Mouse (Mus musculus): ENCODE measurements around the gene Brd2.

The Brd2 gene

DNA sequence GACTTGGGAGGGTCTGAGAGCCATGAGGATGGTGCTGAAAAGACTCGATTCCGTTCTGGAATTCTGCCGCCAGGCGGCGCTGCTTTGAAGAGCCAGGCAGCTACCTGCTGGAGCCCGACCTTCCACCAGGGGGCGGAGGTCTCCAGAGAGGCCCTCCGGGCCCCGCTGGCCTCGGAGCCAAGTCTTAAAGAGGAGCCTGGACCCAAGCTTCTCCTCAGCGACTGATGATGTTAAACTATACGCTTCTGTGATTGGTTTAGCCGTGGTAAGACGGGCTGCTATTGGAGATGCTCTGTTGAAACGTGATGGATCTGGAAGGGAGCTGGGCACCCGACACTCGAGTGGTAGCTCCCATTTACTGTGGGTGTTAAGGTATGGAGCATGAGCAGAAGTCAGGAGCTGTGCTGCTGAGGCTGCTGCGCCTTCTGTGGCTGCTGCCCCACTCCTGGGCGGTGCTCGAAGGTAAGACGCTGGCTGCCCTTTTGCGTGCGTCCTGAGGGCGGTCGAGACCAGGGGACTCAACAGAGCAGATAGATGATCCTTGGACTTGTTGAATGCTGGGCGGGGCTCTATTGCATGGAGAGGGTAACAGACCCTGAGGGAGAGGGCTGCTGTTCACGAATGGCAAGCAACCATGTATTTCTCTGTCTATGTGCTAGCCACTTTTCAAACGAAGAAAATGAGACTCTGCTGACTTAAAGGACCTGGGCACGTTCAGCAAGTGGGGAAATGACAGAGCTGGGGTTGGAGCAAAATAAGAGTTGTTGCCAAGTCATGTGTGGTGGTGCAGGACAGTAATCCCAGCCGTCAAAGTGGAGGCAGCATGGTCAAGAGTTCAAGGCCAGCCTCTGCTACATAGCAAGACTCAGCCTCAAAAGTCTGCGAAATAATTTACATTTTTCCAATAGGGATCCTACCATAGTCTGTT, 13.1 kb upstream of the Brd2 start:
- in situ Hi-C loops (cut with MboI; ENCODE audit: low pct_unique_long_range_greater_than_20kb in 1 of 2, low sequenced_read_pairs in 2 of 2, unreplicated experiment in 1 of 2) = no loop called here

- in situ Hi-C loops (cut with MboI; ENCODE audit: low pct_unique_long_range_greater_than_20kb in 1 of 2, low sequenced_read_pairs in 2 of 2, unreplicated experiment in 1 of 2) = no loop called here
Measured at GRCm38 (mm10) chr17:34134451-34134850, 12.0 kb upstream of the Brd2 start.

GRCm38 (mm10) chr17:34133289-34133688, 10.9 kb upstream of the Brd2 start:
- in situ Hi-C loops (cut with MboI; ENCODE audit: low pct_unique_long_range_greater_than_20kb in 1 of 2, low sequenced_read_pairs in 2 of 2, unreplicated experiment in 1 of 2) = no loop called here

DNA sequence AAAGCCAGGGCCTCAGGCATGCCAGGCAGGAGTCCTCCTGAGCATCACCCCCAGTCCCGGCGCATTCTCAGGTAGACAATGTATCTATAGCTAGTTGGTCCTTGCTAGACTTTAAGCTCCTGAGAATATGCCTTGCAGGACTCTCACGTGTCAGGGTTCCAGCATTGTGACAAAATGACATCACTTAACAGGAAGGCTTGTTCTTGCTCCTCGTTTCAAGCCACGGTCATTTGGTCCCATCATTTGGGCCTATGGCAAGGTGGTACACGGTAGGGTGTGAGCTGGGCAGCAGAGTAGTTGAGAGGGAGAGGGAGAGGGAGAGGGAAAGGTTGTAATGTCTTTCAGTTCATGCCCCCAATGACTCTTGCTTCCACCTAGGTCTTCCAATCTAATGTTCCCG, 9.5 kb upstream of the Brd2 start:
- in situ Hi-C loops (cut with MboI; ENCODE audit: low pct_unique_long_range_greater_than_20kb in 1 of 2, low sequenced_read_pairs in 2 of 2, unreplicated experiment in 1 of 2) = no loop called here

- in situ Hi-C loops (cut with MboI; ENCODE audit: low pct_unique_long_range_greater_than_20kb in 1 of 2, low sequenced_read_pairs in 2 of 2, unreplicated experiment in 1 of 2) = no loop called here
Measured at GRCm38 (mm10) chr17:34130073-34130947, 7.9 kb upstream of the Brd2 start.

- in situ Hi-C loops (cut with MboI; ENCODE audit: low pct_unique_long_range_greater_than_20kb in 1 of 2, low sequenced_read_pairs in 2 of 2, unreplicated experiment in 1 of 2) = no loop called here
Measured at GRCm38 (mm10) chr17:34128944-34129791, 6.7 kb upstream of the Brd2 start.

GRCm38 (mm10) chr17:34128264-34128937, 6.0 kb upstream of the Brd2 start:
- in situ Hi-C loops (cut with MboI; ENCODE audit: low pct_unique_long_range_greater_than_20kb in 1 of 2, low sequenced_read_pairs in 2 of 2, unreplicated experiment in 1 of 2) = no loop called here

- in situ Hi-C loops (cut with MboI; ENCODE audit: low pct_unique_long_range_greater_than_20kb in 1 of 2, low sequenced_read_pairs in 2 of 2, unreplicated experiment in 1 of 2) = no loop called here
Measured at GRCm38 (mm10) chr17:34127475-34127874, 5.0 kb upstream of the Brd2 start.

DNA sequence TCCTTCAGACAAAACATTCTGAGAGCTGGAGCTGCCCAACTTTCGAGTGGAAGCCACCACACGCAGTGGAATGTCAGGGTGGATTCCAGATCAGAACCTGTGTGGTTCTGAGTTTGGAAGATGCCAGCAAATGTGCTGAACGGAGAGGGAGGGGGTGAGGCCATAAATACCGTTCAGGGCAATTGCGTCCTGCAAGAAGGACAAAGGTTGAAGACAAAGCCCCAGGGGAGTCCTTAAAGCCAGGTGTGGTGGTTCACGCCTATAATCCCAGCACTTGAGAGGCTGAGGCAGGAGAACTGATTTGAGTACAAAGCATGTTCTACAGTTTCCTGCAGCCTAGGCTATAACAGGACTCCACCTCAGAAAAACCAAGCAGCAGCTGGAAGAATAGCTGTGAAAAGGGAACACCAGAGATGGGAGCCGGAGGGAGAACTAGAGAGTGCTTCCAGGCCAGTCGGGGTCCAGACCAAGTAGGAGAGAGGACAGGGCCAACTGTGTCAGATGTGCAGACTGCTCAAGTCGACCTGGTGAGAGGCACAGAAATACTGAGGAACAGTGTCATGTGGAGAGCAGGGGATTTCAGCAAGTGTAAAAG, 4.5 kb upstream of the Brd2 start:
- in situ Hi-C loops (cut with MboI; ENCODE audit: low pct_unique_long_range_greater_than_20kb in 1 of 2, low sequenced_read_pairs in 2 of 2, unreplicated experiment in 1 of 2) = no loop called here

DNA sequence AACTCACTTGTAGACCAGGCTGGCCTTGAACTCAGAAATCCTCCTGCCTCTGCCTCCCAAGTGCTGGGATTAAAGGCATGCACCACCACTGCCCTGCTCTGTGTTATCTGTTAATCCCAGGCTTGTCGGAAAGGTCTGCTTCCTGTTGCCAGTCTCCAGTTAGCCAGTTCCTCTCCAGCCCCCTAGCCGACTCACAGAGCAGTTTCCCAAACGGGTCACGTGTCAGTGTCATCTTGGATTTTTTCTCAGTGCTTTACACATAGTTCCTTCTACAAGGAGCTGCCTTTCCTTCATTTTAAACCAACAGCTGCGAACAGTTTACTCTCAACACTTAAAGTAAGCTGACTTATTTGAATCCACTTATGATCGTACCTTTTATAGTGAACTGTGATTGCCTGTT, 2.2 kb upstream of the Brd2 start:
- in situ Hi-C loops (cut with MboI; ENCODE audit: low pct_unique_long_range_greater_than_20kb in 1 of 2, low sequenced_read_pairs in 2 of 2, unreplicated experiment in 1 of 2) = no loop called here

DNA sequence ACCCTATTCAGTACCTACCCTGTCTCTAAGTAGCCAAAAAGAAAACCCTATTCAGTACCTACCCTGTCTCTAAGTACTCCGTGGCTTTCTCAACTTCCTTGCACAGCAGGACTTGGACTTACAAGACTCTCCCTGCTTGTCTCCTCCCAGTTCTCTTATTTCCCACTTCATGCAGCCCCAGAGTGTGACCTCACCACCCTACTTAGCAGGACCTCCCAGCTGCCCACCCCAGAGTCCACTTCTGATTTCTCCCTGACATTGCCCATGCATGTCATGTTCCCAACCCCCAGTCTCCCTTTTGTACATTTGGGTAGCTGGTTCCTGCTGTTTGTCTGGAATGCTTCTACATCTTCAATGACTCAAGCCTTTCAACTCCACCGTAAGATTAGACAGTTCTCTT, 1.1 kb upstream of the Brd2 start:
- in situ Hi-C loops (cut with MboI; ENCODE audit: low pct_unique_long_range_greater_than_20kb in 1 of 2, low sequenced_read_pairs in 2 of 2, unreplicated experiment in 1 of 2) = no loop called here

DNA sequence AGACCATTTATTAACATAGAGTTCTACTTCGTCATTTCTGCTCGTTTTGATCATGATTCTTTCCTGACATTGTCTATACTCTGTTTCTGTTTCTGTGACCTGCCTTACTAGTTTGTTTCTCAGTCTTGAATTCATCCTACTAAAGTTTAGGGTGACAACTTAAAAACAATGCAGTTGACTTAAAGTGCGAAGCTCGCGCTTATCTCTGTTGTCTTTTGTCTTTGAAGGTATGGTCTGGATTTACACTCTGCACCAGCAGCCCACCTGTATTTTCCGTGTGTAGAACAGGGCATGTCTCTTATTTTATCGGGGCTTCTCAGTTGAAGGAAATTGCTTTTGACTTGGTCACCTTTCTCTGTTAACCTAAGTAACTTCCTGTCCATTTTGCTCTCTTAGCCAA, 677 bp upstream of the Brd2 start:
- in situ Hi-C loops (cut with MboI; ENCODE audit: low pct_unique_long_range_greater_than_20kb in 1 of 2, low sequenced_read_pairs in 2 of 2, unreplicated experiment in 1 of 2) = no loop called here

DNA sequence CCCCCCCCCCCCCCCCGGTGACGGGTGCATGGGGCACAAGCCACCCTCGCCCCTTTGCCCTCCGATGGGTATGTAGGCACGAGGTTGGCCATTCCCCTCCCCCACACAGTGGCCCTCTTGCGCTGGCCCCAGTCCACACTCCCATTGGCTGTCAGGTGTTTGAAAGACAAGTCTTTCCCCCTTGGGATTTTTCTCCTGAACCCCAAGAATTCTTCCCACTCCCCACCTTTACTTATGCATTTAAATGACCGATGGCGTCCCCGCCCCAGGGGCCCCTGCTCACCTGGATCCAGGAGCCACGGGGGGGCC, 601 bp downstream of the Brd2 start:
- in situ Hi-C loops (cut with MboI; ENCODE audit: low pct_unique_long_range_greater_than_20kb in 1 of 2, low sequenced_read_pairs in 2 of 2, unreplicated experiment in 1 of 2) = no loop called here

GRCm38 (mm10) chr17:34121172-34121878, 1.1 kb downstream of the Brd2 start:
- in situ Hi-C loops (cut with MboI; ENCODE audit: low pct_unique_long_range_greater_than_20kb in 1 of 2, low sequenced_read_pairs in 2 of 2, unreplicated experiment in 1 of 2) = no loop called here

- in situ Hi-C loops (cut with MboI; ENCODE audit: low pct_unique_long_range_greater_than_20kb in 1 of 2, low sequenced_read_pairs in 2 of 2, unreplicated experiment in 1 of 2) = no loop called here
Measured at GRCm38 (mm10) chr17:34120814-34121171, 1.6 kb downstream of the Brd2 start.

GRCm38 (mm10) chr17:34120180-34120723, 2.2 kb downstream of the Brd2 start:
- in situ Hi-C loops (cut with MboI; ENCODE audit: low pct_unique_long_range_greater_than_20kb in 1 of 2, low sequenced_read_pairs in 2 of 2, unreplicated experiment in 1 of 2) = no loop called here

Measured in mouse embryonic stem cell (cell line).